Mouse (Mus musculus) liver, adult (tissue): ENCODE results near the gene Serpina3g.

Experiments
- GATA4 ChIP-seq: IDR thresholded peaks from 2 replicates; pipeline ENCODE4 v1.6.1; 2014; ENCODE audit warnings: mild to moderate bottlenecking, low read length; ENCODE audit not compliant: insufficient replicate concordance

The Serpina3g gene

GRCm38 (mm10) chr12:104235915-104236314 lies at the start of gene Serpina3g:
Serpina3g (plus strand) TSS chr12:104236245.
- no peak; the same call in 1 of the 2 replicates for TF ChIP-seq GATA4

- TF ChIP-seq GATA4 = no peak
Observed at GRCm38 (mm10) chr12:104189246-104189645, 46.8 kb upstream of the Serpina3g start.

- TF ChIP-seq GATA4 = no peak
Observed at GRCm38 (mm10) chr12:104190852-104191251, 45.2 kb upstream of the Serpina3g start.

GRCm38 (mm10) chr12:104209149-104209548 lies 26.9 kb upstream of the Serpina3g start:
- TF ChIP-seq GATA4 = no peak

- TF ChIP-seq GATA4 = no peak
Observed at GRCm38 (mm10) chr12:104209802-104210201, 26.2 kb upstream of the Serpina3g start.

- TF ChIP-seq GATA4 = peak; percentile 74; the same call in 1 of the 2 replicates
Observed at GRCm38 (mm10) chr12:104213689-104214444, 22.2 kb upstream of the Serpina3g start.

- TF ChIP-seq GATA4 = no peak
Observed at GRCm38 (mm10) chr12:104214445-104214753, 21.6 kb upstream of the Serpina3g start, which contains the start of gene Serpina3f. Serpina3f (plus strand) TSS chr12:104214544.

- TF ChIP-seq GATA4 = no peak
Observed at GRCm38 (mm10) chr12:104215249-104215648, 20.8 kb upstream of the Serpina3g start.

- TF ChIP-seq GATA4 = no peak
Observed at GRCm38 (mm10) chr12:104221616-104222015, 14.4 kb upstream of the Serpina3g start.

- TF ChIP-seq GATA4 = peak; percentile 32; the same call in 1 of the 2 replicates
Observed at GRCm38 (mm10) chr12:104223690-104224089, 12.4 kb upstream of the Serpina3g start.

GRCm38 (mm10) chr12:104224598-104225300 lies 11.3 kb upstream of the Serpina3g start:
- no peak for TF ChIP-seq GATA4

GRCm38 (mm10) chr12:104230762-104231161 lies 5.3 kb upstream of the Serpina3g start:
- TF ChIP-seq GATA4 = peak; percentile 43; the same call in 1 of the 2 replicates

- no peak for TF ChIP-seq GATA4
Observed at GRCm38 (mm10) chr12:104243307-104243706, 7.3 kb downstream of the Serpina3g start.

- TF ChIP-seq GATA4 = no peak
Observed at GRCm38 (mm10) chr12:104245092-104245491, 9.0 kb downstream of the Serpina3g start.

GRCm38 (mm10) chr12:104245595-104245994 lies 9.6 kb downstream of the Serpina3g start:
- no peak for TF ChIP-seq GATA4

GRCm38 (mm10) chr12:104247553-104248002 lies 11.5 kb downstream of the Serpina3g start:
- peak; percentile 84; the same call in 1 of the 2 replicates for TF ChIP-seq GATA4

GRCm38 (mm10) chr12:104248231-104248630 lies 12.2 kb downstream of the Serpina3g start:
- TF ChIP-seq GATA4 = no peak

GRCm38 (mm10) chr12:104261041-104261440 lies 25.0 kb downstream of the Serpina3g start:
- TF ChIP-seq GATA4 = no peak
